Mouse (Mus musculus) B cell, adult (primary cell): ENCODE measurements around the gene Olfr646. TPM values are rescaled to one million over a fixed set of nuclear protein-coding genes. Genes with fewer than 3 reads are reported as not detected.

Experiments
- total RNA-seq: library from RNA; stranded (reverse); gene quantifications from 4 replicates; pipeline ENCODE4 v1.2.4, GENCODE M21; 2023; ENCODE audit not compliant: inconsistent age

Olfr646 gene
- 0.27 to 0.29 TPM (median 0.27 TPM) in 3 of 4 replicates, not detected in the other for total RNA-seq

GRCm38 (mm10) chr7:104104757-104104972 is at the start of gene Olfr646:
Gene Olfr646 (plus strand): TSS chr7:104104873.

GRCm38 (mm10) chr7:104061345-104061744 is 43.3 kb upstream of the Olfr646 start, which contains the start of gene 4930516K23Rik:
Gene 4930516K23Rik (minus strand): TSS chr7:104061445.

GRCm38 (mm10) chr7:104071769-104072168 is 32.9 kb upstream of the Olfr646 start, which contains the start of gene Olfr644:
Gene Olfr644 (minus strand): TSS chr7:104071869.

GRCm38 (mm10) chr7:104085365-104085764 is 19.3 kb upstream of the Olfr646 start, which contains the start of gene Olfr645:
Gene Olfr645 (minus strand): TSS chr7:104085465.

GRCm38 (mm10) chr7:104129726-104130125 is 25.1 kb downstream of the Olfr646 start, which contains the start of gene Ubqln5:
Gene Ubqln5 (minus strand): TSS chr7:104129826.

GRCm38 (mm10) chr7:104137305-104137704 is 32.6 kb downstream of the Olfr646 start, which contains the start of gene Olfr643:
Gene Olfr643 (minus strand): TSS chr7:104137405.

GRCm38 (mm10) chr7:104143179-104143578 is 38.5 kb downstream of the Olfr646 start, which contains the start of gene Ubqln3:
Gene Ubqln3 (minus strand): TSS chr7:104143279.

GRCm38 (mm10) chr7:104150456-104150855 is 45.8 kb downstream of the Olfr646 start, which contains the start of gene Ubqlnl:
Gene Ubqlnl (minus strand): TSS chr7:104150556.

Other genes starting within 250 kb of the Olfr646 start
- not detected in 4 replicates for gene Olfr66, start 218.6 kb upstream of the Olfr646 start, total RNA-seq
- not detected in 4 replicates for gene Olfr64, start 210.4 kb upstream of the Olfr646 start, total RNA-seq
- not detected in 4 replicates for gene Olfr65, start 201.4 kb upstream of the Olfr646 start, total RNA-seq
- not detected in 4 replicates for gene Olfr631, start 176.0 kb upstream of the Olfr646 start, total RNA-seq
- gene Olfr632, start 170.5 kb upstream of the Olfr646 start, total RNA-seq = not detected in 4 replicates
- not detected in 4 replicates for gene Olfr633, start 160.4 kb upstream of the Olfr646 start, total RNA-seq
- gene Olfr635, start 133.7 kb upstream of the Olfr646 start, total RNA-seq = not detected in 4 replicates
- not detected in 4 replicates for gene Olfr638, start 106.1 kb upstream of the Olfr646 start, total RNA-seq
- gene Olfr639, start 87.6 kb upstream of the Olfr646 start, total RNA-seq = 0.16 TPM in 1 of 4 replicates, not detected in the others
- not detected in 4 replicates for gene Olfr640, start 79.3 kb upstream of the Olfr646 start, total RNA-seq
- gene Olfr641, start 69.4 kb upstream of the Olfr646 start, total RNA-seq = not detected in 4 replicates
- not detected in 4 replicates for gene Olfr642, start 52.2 kb upstream of the Olfr646 start, total RNA-seq
- gene 4930516K23Rik, start 43.4 kb upstream of the Olfr646 start, total RNA-seq = not detected in 4 replicates
- not detected in 4 replicates for gene Olfr644, start 33.0 kb upstream of the Olfr646 start, total RNA-seq
- gene Olfr645, start 19.4 kb upstream of the Olfr646 start, total RNA-seq = not detected in 4 replicates
- gene Ubqln5, start 25.0 kb downstream of the Olfr646 start, total RNA-seq = not detected in 4 replicates
- gene Olfr643, start 32.5 kb downstream of the Olfr646 start, total RNA-seq = not detected in 4 replicates
- gene Ubqln3, start 38.4 kb downstream of the Olfr646 start, total RNA-seq = not detected in 4 replicates
- not detected in 4 replicates for gene Ubqlnl, start 45.7 kb downstream of the Olfr646 start, total RNA-seq
- gene Olfm5, start 60.0 kb downstream of the Olfr646 start, total RNA-seq = not detected in 4 replicates
- not detected in 4 replicates for gene Olfr648, start 78.5 kb downstream of the Olfr646 start, total RNA-seq
- not detected in 4 replicates for gene Olfr649, start 91.1 kb downstream of the Olfr646 start, total RNA-seq
- 0.33 to 0.90 TPM (median 0.54 TPM) in 4 replicates for gene Trim6, start 113.9 kb downstream of the Olfr646 start, total RNA-seq
- 57.6 to 72.3 TPM (median 61.7 TPM) in 4 replicates for gene Trim34a, start 139.6 kb downstream of the Olfr646 start, total RNA-seq
- 23.9 to 32.0 TPM (median 28.3 TPM) in 4 replicates for gene Trim5, start 183.2 kb downstream of the Olfr646 start, total RNA-seq
- 99.6 to 116 TPM (median 109 TPM) in 4 replicates for gene Trim12a, start 210.6 kb downstream of the Olfr646 start, total RNA-seq
- gene Trim34b, start 224.6 kb downstream of the Olfr646 start, total RNA-seq = 1.8 to 3.7 TPM (median 3.2 TPM) in 4 replicates
- 49.4 to 56.2 TPM (median 54.7 TPM) in 4 replicates for gene Trim12c, start 248.5 kb downstream of the Olfr646 start, total RNA-seq